Comparison of ENCODE assay signal across 9 mouse cellular contexts in the genomic region with DNA sequence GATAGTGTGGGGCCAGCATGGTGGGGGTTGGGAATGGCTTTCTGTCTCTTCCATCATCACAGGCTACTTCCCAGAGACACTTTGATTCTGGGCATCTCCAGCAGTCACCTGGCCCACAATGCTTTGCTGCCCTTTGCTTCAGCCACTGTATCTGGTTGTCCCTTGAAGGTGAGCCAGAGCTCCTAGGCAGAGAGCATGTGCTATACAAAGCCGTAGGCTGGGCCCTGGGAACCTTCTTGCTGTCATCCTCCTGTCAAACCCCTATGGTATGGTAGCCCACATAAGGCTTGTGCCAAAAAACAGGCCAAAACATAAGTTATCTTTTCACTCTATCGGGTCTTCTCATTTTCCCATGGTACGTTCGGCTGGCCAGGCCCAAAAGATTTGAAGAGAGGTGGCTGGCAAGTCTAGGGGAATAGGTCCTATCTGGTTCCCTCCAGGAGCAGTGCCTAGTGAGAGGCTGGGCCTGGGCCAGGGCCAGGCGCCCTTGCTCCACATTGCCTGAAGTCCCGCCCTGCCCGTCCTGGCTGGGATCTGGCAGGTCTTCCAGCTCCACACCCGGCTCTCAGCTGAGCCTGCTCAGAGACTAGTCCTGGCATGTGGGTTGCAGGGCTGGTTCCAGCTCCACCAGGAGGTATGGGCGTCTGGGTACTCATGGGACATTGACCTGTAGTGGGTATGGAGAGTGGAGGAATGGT. TPM values are rescaled to one million over a fixed set of nuclear protein-coding genes. Genes with fewer than 3 reads are reported as not detected.
DNase-seq lines count a peak whose midpoint lies in the region; ATAC-seq and TF ChIP-seq lines count a peak whose summit lies in the region.
"Had no signal": no experiment of that assay in that cellular context is flagged by ENCODE, and none has a peak within 500 bp of the region (broad histone marks: within the 10 kb centered on the region; RNA-seq: fewer than 3 reads in every experiment).

No protein-coding gene starts in this region.

- peak; percentile 24; the same call in 1 of the 2 replicates for ATAC-seq in midbrain, embryonic 15.5 days (replicated peaks)
- ATAC-seq in midbrain, embryonic 16.5 days = no peak
- ATAC-seq in limb, embryonic 15.5 days (ENCODE audit: insufficient number of reproducible peaks, low FRiP score, low TSS enrichment, low read depth) = 0 out of 2 replicates have a peak, but pooled peaks have one; percentile 30

- H3K27me3 ChIP-seq in midbrain, embryonic 15.5 days (replicated peaks) = no peaks in the 10 kb centered on the region
- H3K27me3 ChIP-seq in midbrain, embryonic 16.5 days (ENCODE audit: control insufficient read depth, insufficient read depth, low read depth, low read length) = no peaks in the 10 kb centered on the region
- H3K27me3 ChIP-seq in limb, embryonic 15.5 days = no peaks in the 10 kb centered on the region
- no peaks in the 10 kb centered on the region for H3K27me3 ChIP-seq in hindbrain, embryonic 10.5 days (ENCODE audit: insufficient read depth, poor library complexity, severe bottlenecking)
- H3K27me3 ChIP-seq: neural tube, embryonic 13.5 days had no signal

- H3K4me2 ChIP-seq in midbrain, embryonic 15.5 days = no peak overlapping the region
- H3K4me2 ChIP-seq in midbrain, embryonic 16.5 days (ENCODE audit: low read length) = no peak overlapping the region
- no peak overlapping the region for H3K4me2 ChIP-seq in limb, embryonic 15.5 days
- H3K4me2 ChIP-seq: neural tube, embryonic 13.5 days had no signal

- intact Hi-C loops in gastrocnemius, adult 2 months (cut with DNase I) = no loop called here

- H3K36me3 ChIP-seq in midbrain, embryonic 15.5 days (replicated peaks) = no peaks in the 10 kb centered on the region
- no peaks in the 10 kb centered on the region for H3K36me3 ChIP-seq in midbrain, embryonic 16.5 days (ENCODE audit: control insufficient read depth, insufficient read depth, low read length)
- H3K36me3 ChIP-seq in limb, embryonic 15.5 days = no peaks in the 10 kb centered on the region
- peaks cover 36% of the 10 kb centered on the region for H3K36me3 ChIP-seq in hindbrain, embryonic 10.5 days
- H3K36me3 ChIP-seq: neural tube, embryonic 13.5 days had no signal

- no peaks in the 10 kb centered on the region for H3K9me3 ChIP-seq in midbrain, embryonic 15.5 days
- no peaks in the 10 kb centered on the region for H3K9me3 ChIP-seq in midbrain, embryonic 16.5 days (replicated peaks; ENCODE audit: control insufficient read depth, low read length, poor library complexity, severe bottlenecking)
- H3K9me3 ChIP-seq in limb, embryonic 15.5 days = no peaks in the 10 kb centered on the region
- no peaks in the 10 kb centered on the region for H3K9me3 ChIP-seq in hindbrain, embryonic 10.5 days
- H3K9me3 ChIP-seq: neural tube, embryonic 13.5 days had no signal

- H3K4me3 ChIP-seq in midbrain, embryonic 15.5 days = no peak overlapping the region
- H3K4me3 ChIP-seq in midbrain, embryonic 16.5 days (ENCODE audit: low read depth, low read length) = no peak overlapping the region
- no peak overlapping the region for H3K4me3 ChIP-seq in gastrocnemius, adult 2 months
- H3K4me3 ChIP-seq in limb, embryonic 15.5 days = no peak overlapping the region
- no peak overlapping the region for H3K4me3 ChIP-seq in hindbrain, embryonic 10.5 days
- H3K4me3 ChIP-seq: neural tube, embryonic 13.5 days had no signal

- H3K27ac ChIP-seq in midbrain, embryonic 15.5 days = no peak overlapping the region
- H3K27ac ChIP-seq in midbrain, embryonic 16.5 days (ENCODE audit: low read length) = no peak overlapping the region
- peak overlapping the region; percentile 16; the same call in 1 of the 2 replicates for H3K27ac ChIP-seq in gastrocnemius, adult 2 months
- H3K27ac ChIP-seq in limb, embryonic 15.5 days = peak overlapping the region; percentile 81
- no peak overlapping the region for H3K27ac ChIP-seq in hindbrain, embryonic 10.5 days
- H3K27ac ChIP-seq: neural tube, embryonic 13.5 days had no signal

- TF ChIP-seq CTCF in gastrocnemius, adult 2 months (IDR thresholded peaks at IDR 0.05) = no peak

- WGBS in midbrain, embryonic 15.5 days = 88% methylated on average over 9 of the region's 9 CpGs
- 84% methylated on average over 9 of the region's 9 CpGs for WGBS in midbrain, embryonic 16.5 days
- 42% methylated on average over 9 of the region's 9 CpGs for WGBS in limb, embryonic 15.5 days
- WGBS in hindbrain, embryonic 10.5 days = 87% methylated on average over 9 of the region's 9 CpGs

- H3K4me1 ChIP-seq in midbrain, embryonic 15.5 days = no peaks in the 10 kb centered on the region
- H3K4me1 ChIP-seq in midbrain, embryonic 16.5 days (ENCODE audit: control insufficient read depth, insufficient read depth, low read length) = no peaks in the 10 kb centered on the region
- H3K4me1 ChIP-seq in limb, embryonic 15.5 days = peaks cover 96% of the 10 kb centered on the region
- peaks cover 70% of the 10 kb centered on the region for H3K4me1 ChIP-seq in hindbrain, embryonic 10.5 days (replicated peaks)

- H3K9ac ChIP-seq in midbrain, embryonic 15.5 days = no peak overlapping the region
- H3K9ac ChIP-seq in midbrain, embryonic 16.5 days (ENCODE audit: low read depth, low read length) = no peak overlapping the region
- H3K9ac ChIP-seq in limb, embryonic 15.5 days = no peak overlapping the region
- H3K9ac ChIP-seq: neural tube, embryonic 13.5 days had no signal

- peak; percentile 90 for DNase-seq in gastrocnemius, adult 2 months
- peak; percentile 67 for DNase-seq in urinary bladder, postnatal 25 days (ENCODE audit: low spot score)
- DNase-seq in left cerebral cortex, adult 11 months (ENCODE audit: low spot score) = no peak
- DNase-seq in hindbrain, embryonic 10.5 days (ENCODE audit: low spot score) = no peak
- no peak for DNase-seq in natural killer cell, adult 2 months (ENCODE audit: low spot score in 2 of 2)

RNA-seq across cellular contexts. Expression of gene Sdc1, which starts 10.7 kb away (rescaled TPM):
- 19.1 and 21.3 TPM in 2 replicates for polyA plus RNA-seq in midbrain, embryonic 15.5 days (2015; fragmentation: Nextera tagmentation; extraction: Ambion mirVana)
- 16.7 and 19.0 TPM in 2 replicates for polyA plus RNA-seq in midbrain, embryonic 16.5 days (2015; fragmentation: Nextera tagmentation; extraction: Ambion mirVana)
- total RNA-seq in gastrocnemius, adult 2 months (2021) = 1 to 10 TPM; 1.9 to 2.7 TPM
- polyA plus RNA-seq in limb, embryonic 15.5 days (2015; fragmentation: Nextera tagmentation; extraction: Ambion mirVana) = 285 and 309 TPM in 2 replicates
- polyA plus RNA-seq in hindbrain, embryonic 10.5 days (2016; fragmentation: Nextera tagmentation; extraction: Ambion mirVana) = 92.2 and 117 TPM in 2 replicates

Comparison
In these comparisons a context has a peak if more than half of its experiments do, and no peak if none do; other contexts are left out.
1. H3K27ac ChIP-seq: peak in gastrocnemius, adult 2 months (single experiment) and limb, embryonic 15.5 days (single experiment); none in midbrain, embryonic 15.5 days (single experiment), midbrain, embryonic 16.5 days (single experiment) and hindbrain, embryonic 10.5 days (single experiment).
2. DNase-seq: peak in gastrocnemius, adult 2 months (single experiment) and urinary bladder, postnatal 25 days (single experiment); none in left cerebral cortex, adult 11 months (single experiment), hindbrain, embryonic 10.5 days (single experiment) and natural killer cell, adult 2 months (0 of 2).